Mouse (Mus musculus) embryonic facial prominence, embryonic 14.5 days (tissue): Measurements from ENCODE around the gene Kif19a. TPM values are rescaled to one million over a fixed set of nuclear protein-coding genes. Genes with fewer than 3 reads are reported as not detected.
A peak's percentile ranks its signal among the peaks of the same experiment; 100 is the strongest.

Experiments
- ATAC-seq: fragments of 200-750 bp; cut with Nextera tagmentation; 2 replicates; pipeline ENCODE4 v1.8.0; 2017; ENCODE audit warnings: low read depth, moderate number of reproducible peaks, moderate TSS enrichment
- DNase-seq: peaks from one replicate; pipeline ENCODE4 v3.0.0-alpha.2; 2015; ENCODE audit warnings: low spot score
- H3K27ac ChIP-seq: fragments of 300-500 bp; sonication (generic); replicated peaks from 2 replicates; pipeline ENCODE4 v1.5.1; 2014; ENCODE audit warnings: low read depth, mild to moderate bottlenecking, low read length, moderate library complexity
- H3K27me3 ChIP-seq: fragments of 300-500 bp; sonication (generic); replicated peaks from 2 replicates; pipeline ENCODE4 v1.6.1; 2014; ENCODE audit warnings: low read length; ENCODE audit not compliant: control insufficient read depth, insufficient read depth
- H3K36me3 ChIP-seq: fragments of 300-500 bp; sonication (generic); 2 replicates; pipeline ENCODE4 v1.6.1; 2014; ENCODE audit warnings: low read length, mixed read lengths; ENCODE audit not compliant: control insufficient read depth, insufficient read depth
- H3K4me1 ChIP-seq: fragments of 300-500 bp; sonication (generic); 2 replicates; pipeline ENCODE4 v1.6.1; 2014; ENCODE audit warnings: antibody characterized with exemption, low read length; ENCODE audit not compliant: control insufficient read depth, insufficient read depth
- H3K4me2 ChIP-seq: fragments of 300-500 bp; sonication (generic); 2 replicates; pipeline ENCODE4 v1.6.1; 2014; ENCODE audit warnings: low read depth, mild to moderate bottlenecking, low read length, moderate library complexity, mixed read lengths
- H3K4me3 ChIP-seq: fragments of 300-500 bp; sonication (generic); 2 replicates; pipeline ENCODE4 v1.5.1; 2014; ENCODE audit warnings: low read depth, mild to moderate bottlenecking, low read length
- H3K9ac ChIP-seq: fragments of 300-500 bp; sonication (generic); 2 replicates; pipeline ENCODE4 v1.6.1; 2014; ENCODE audit warnings: low read depth, mild to moderate bottlenecking, low read length, moderate library complexity, mixed read lengths
- H3K9me3 ChIP-seq: fragments of 300-500 bp; sonication (generic); 2 replicates; pipeline ENCODE4 v1.6.1; 2016; ENCODE audit warnings: low read length; ENCODE audit not compliant: control insufficient read depth
- WGBS: fragments of 180-500 bp; shearing (Covaris S2); extraction: QIAGEN DNeasy Blood & Tissue Kit; methylation state at CpG from one replicate; pipeline ENCODE4 v1.1.7; 2014; 5-methylcytosine and 5-hydroxymethylcytosine counted together
- polyA plus RNA-seq: library from polyadenylated mRNA; unstranded; fragments of >200 nt; fragmentation: Nextera tagmentation; extraction: Ambion mirVana; gene quantifications from 2 replicates; pipeline ENCODE4 v1.2.1, GENCODE M21; 2014

Kif19a gene
- polyA plus RNA-seq, 1 experiment from 2014 or later: 2.1 TPM

- no peak overlapping the region for H3K4me3 ChIP-seq
- H3K27me3 ChIP-seq: no peaks in the 10 kb centered on the region
- DNase-seq (peak; percentile 91), ATAC-seq (peak; percentile 88)
- WGBS: under 1% methylated on average over 12 of the region's 12 CpGs
- no peaks in the 10 kb centered on the region for H3K9me3 ChIP-seq
- H3K4me1 ChIP-seq: no peaks in the 10 kb centered on the region
- H3K36me3 ChIP-seq: no peaks in the 10 kb centered on the region
- peak overlapping the region; percentile 12 for H3K9ac ChIP-seq
- H3K4me2 ChIP-seq: peak overlapping the region; percentile 41
- H3K27ac ChIP-seq: no peak overlapping the region
These were observed 20.1 kb upstream of the Kif19a start for GRCm38 (mm10) chr11:114745134-114745533.

DNA sequence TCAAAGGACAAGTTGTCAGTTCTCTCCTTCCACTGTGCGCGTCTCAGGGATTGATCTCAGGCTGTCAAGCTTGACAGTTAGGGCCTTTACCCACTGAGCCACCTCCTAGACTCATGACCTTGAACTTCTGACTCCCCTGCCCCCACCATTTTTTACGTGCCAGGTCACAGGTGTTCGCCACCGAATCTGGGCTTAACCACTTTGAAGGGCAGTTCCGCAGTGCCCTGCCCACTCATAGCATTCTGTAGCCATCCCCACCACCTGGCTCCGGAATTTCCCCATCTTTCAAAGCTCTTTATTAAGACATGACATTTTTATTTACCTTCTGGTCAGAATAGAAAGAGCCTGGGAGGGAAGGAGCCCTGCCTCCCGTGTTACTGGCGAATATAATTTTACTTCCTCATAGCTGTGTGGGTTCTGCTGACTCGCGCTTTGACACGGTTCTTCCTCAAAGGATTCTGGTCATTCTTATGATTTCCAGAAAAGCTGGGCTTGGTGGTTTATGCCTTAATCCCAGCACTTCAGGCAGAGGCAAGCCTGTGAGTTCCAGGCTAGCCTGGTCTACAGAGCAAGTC is 17.5 kb upstream of the Kif19a start:
- Histone ChIP-seq H3K9me3 (no peaks in the 10 kb centered on the region), H3K36me3 (no peaks in the 10 kb centered on the region), H3K4me3 (no peak overlapping the region), H3K4me1 (no peaks in the 10 kb centered on the region), H3K27me3 (no peaks in the 10 kb centered on the region), H3K4me2 (no peak overlapping the region), H3K9ac (no peak overlapping the region), H3K27ac (no peak overlapping the region)
- DNase-seq (no peak), ATAC-seq (no peak)
- WGBS: 76% methylated on average over 12 of the region's 12 CpGs

GRCm38 (mm10) chr11:114769911-114770310 is 4.7 kb downstream of the Kif19a start:
- Histone ChIP-seq H3K4me3 (no peak overlapping the region), H3K4me2 (no peak overlapping the region), H3K9ac (no peak overlapping the region), H3K9me3 (no peaks in the 10 kb centered on the region), H3K4me1 (peaks cover 5% of the 10 kb centered on the region), H3K36me3 (no peaks in the 10 kb centered on the region), H3K27ac (peak overlapping the region; percentile 67), H3K27me3 (peaks cover 9% of the 10 kb centered on the region)
- ATAC-seq (peak; percentile 71), DNase-seq (peak; percentile 76)
- WGBS: 30% methylated on average over 6 of the region's 6 CpGs

- H3K9me3 ChIP-seq: no peaks in the 10 kb centered on the region
- H3K4me3 ChIP-seq: no peak overlapping the region
- no peak overlapping the region for H3K9ac ChIP-seq
- H3K27me3 ChIP-seq: no peaks in the 10 kb centered on the region; the same call in 1 of the 2 replicates
- H3K27ac ChIP-seq: no peak overlapping the region
- ATAC-seq (no peak), DNase-seq (no peak)
- peaks cover 5% of the 10 kb centered on the region for H3K4me1 ChIP-seq
- 63% methylated on average over 2 of the region's 2 CpGs for WGBS
- no peak overlapping the region for H3K4me2 ChIP-seq
- no peaks in the 10 kb centered on the region for H3K36me3 ChIP-seq
These were observed 6.7 kb downstream of the Kif19a start for GRCm38 (mm10) chr11:114771896-114772295.

DNA sequence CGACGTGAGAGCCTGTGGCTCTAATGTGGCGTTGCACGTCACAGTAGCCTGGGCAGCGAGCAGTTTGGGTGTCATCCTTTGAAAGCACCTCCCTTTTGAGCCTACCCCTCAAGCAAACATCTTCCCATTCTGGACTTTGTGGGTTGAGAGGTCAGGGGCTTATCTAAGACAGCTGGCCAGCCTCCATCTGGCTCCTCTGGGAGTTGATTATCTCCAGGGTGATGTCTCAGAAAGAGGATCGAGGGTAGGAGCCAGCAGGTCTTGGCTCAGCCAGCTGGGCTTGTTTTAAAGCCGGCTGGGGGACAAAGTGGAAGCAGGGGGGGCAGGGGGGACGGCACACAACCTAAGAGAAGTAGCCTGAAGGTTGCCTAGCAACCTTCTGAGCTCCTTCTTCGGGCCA is 14.9 kb downstream of the Kif19a start:
- Histone ChIP-seq H3K9me3 (no peaks in the 10 kb centered on the region), H3K4me3 (no peak overlapping the region), H3K27ac (no peak overlapping the region), H3K9ac (no peak overlapping the region), H3K4me1 (no peaks in the 10 kb centered on the region), H3K27me3 (peaks cover 5% of the 10 kb centered on the region; the same call in 1 of the 2 replicates), H3K36me3 (no peaks in the 10 kb centered on the region), H3K4me2 (no peak overlapping the region)
- DNase-seq (no peak), ATAC-seq (no peak)
- 51% methylated on average over 9 of the region's 9 CpGs for WGBS

DNA sequence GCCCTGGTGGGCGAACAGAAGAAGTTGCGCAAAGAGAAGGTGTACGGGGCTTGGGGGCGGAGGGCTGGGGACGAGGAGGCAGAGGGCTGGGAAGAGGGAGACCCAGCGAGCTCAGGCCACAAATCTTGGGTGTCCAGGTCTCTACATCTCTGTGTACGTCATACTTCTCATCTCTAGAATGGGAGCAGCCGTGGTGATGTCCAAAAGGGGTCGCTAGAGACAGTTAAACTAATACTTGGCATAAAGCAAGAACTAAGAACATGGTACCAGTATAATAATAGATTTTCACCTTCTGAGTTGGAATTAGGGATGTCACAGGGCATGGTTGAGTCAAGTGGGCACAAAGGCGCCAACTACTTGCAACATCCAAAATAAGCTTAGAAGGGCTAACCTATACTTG is 20.7 kb downstream of the Kif19a start:
- peaks cover 7% of the 10 kb centered on the region for H3K4me1 ChIP-seq
- H3K27ac ChIP-seq: no peak overlapping the region
- peaks cover 60% of the 10 kb centered on the region for H3K27me3 ChIP-seq
- peak overlapping the region; percentile 53 for H3K4me2 ChIP-seq
- ATAC-seq (no peak), DNase-seq (no peak)
- H3K4me3 ChIP-seq: peak overlapping the region; percentile 25
- no peaks in the 10 kb centered on the region for H3K9me3 ChIP-seq
- no peak overlapping the region for H3K9ac ChIP-seq
- 50% methylated on average over 10 of the region's 10 CpGs for WGBS
- no peaks in the 10 kb centered on the region for H3K36me3 ChIP-seq

DNA sequence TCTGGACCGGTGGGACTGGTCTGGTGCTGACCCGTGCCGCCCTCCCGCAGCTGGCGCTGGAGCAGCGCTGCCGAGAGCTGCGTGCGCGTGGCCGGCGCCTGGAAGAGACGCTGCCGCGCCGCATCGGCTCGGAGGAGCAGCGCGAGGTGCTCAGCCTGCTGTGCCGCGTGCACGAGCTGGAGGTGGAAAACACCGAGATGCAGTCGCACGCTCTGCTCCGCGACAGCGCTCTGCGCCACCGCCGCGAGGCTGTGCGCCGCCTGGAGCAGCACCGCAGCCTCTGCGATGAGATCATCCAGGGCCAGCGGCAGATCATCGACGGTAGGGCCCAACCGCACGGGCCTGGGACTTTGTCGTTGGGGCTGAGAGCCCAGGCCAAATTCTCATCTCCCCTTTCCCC is 21.1 kb downstream of the Kif19a start:
- no peaks in the 10 kb centered on the region for H3K36me3 ChIP-seq
- H3K9me3 ChIP-seq: no peaks in the 10 kb centered on the region
- no peak overlapping the region for H3K27ac ChIP-seq
- peak overlapping the region; percentile 25 for H3K4me3 ChIP-seq
- ATAC-seq (peak; percentile 66), DNase-seq (peak; percentile 54)
- H3K9ac ChIP-seq: peak overlapping the region; percentile 46; the same call in 1 of the 2 replicates
- H3K27me3 ChIP-seq: peaks cover 65% of the 10 kb centered on the region
- H3K4me2 ChIP-seq: peak overlapping the region; percentile 53
- peaks cover 7% of the 10 kb centered on the region for H3K4me1 ChIP-seq
- WGBS: 2% methylated on average over 11 of the region's 43 CpGs

DNA sequence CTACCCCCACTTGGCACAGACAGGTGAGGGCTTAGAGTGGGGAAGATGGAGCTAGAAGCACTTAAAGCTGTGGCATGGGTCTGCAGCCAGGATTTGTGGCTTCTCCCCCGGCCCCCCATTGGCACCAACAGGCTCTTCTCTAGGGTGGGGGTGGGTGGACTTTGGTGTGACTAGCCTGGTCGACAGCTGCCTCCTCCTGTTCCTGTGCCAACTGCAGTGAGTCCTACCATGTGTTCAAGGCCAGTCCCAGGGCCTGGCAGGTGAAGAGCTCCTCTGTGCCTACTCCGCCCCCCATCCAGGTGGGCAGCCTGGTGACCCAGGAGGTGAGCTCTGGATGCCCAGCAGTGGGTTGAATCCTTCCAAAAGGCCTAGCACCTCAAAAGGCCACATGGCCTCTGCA is 22.4 kb downstream of the Kif19a start:
- H3K36me3 ChIP-seq: no peaks in the 10 kb centered on the region
- H3K9me3 ChIP-seq: no peaks in the 10 kb centered on the region
- H3K4me3 ChIP-seq: no peak overlapping the region
- H3K9ac ChIP-seq: no peak overlapping the region
- WGBS: 84% methylated on average over 3 of the region's 3 CpGs
- no peak overlapping the region for H3K4me2 ChIP-seq
- H3K4me1 ChIP-seq: peaks cover 7% of the 10 kb centered on the region
- no peak for DNase-seq
- no peak overlapping the region for H3K27ac ChIP-seq
- no peak for ATAC-seq
- peaks cover 78% of the 10 kb centered on the region for H3K27me3 ChIP-seq

- peaks cover 7% of the 10 kb centered on the region for H3K4me1 ChIP-seq
- DNase-seq (peak; percentile 80), ATAC-seq (peak; percentile 56; the same call in 1 of the 2 replicates)
- no peaks in the 10 kb centered on the region for H3K36me3 ChIP-seq
- H3K4me2 ChIP-seq: peak overlapping the region; percentile 43
- no peak overlapping the region for H3K27ac ChIP-seq
- no peak overlapping the region for H3K9ac ChIP-seq
- peaks cover 93% of the 10 kb centered on the region for H3K27me3 ChIP-seq
- H3K9me3 ChIP-seq: no peaks in the 10 kb centered on the region
- H3K4me3 ChIP-seq: peak overlapping the region; percentile 8; the same call in 1 of the 2 replicates
- 12% methylated on average over 28 of the region's 30 CpGs for WGBS
These were observed 24.0 kb downstream of the Kif19a start for GRCm38 (mm10) chr11:114789061-114789714.
